Mouse (Mus musculus): ENCODE results near the gene Lrrc42.

DNA sequence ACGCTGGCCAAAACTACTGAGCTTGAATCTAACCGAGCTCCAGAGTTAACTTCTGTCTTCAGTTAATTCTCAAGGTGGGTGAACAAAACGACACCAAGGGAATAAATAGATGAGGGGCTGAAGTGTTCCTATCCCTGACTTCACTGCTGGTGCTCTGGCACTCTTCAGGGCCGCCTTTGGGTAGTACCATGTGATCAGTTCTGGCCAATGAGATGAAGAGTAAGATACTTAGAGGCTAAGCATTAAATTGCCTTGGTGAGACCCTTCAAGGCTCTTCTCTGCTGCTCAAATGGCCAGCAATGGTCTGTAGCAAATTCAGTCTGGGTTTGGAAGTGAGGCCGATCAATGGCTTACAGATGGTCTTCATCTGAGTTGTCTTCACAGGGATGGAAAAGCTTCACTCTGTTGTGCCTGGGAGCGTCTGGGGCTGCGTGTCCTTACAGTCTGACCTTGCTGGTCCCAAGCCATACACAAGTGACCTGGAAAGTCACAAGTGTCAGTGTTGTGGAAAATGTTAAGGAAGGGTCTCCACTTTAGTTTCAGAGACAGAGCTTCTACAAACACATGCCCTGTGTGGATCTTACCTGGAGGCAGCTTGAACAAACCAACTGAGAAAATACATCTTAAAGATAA, 27.6 kb upstream of the Lrrc42 start:
- no peak for TF ChIP-seq POLR2A (IDR thresholded peaks at IDR 0.05; ENCODE audit: extremely low read depth, insufficient read depth, low read length)
- TF ChIP-seq CTCF (IDR thresholded peaks at IDR 0.05; ENCODE audit: low read depth, low read length): no peak
